28 mouse cellular contexts compared by ENCODE assay signal in the genomic region with DNA sequence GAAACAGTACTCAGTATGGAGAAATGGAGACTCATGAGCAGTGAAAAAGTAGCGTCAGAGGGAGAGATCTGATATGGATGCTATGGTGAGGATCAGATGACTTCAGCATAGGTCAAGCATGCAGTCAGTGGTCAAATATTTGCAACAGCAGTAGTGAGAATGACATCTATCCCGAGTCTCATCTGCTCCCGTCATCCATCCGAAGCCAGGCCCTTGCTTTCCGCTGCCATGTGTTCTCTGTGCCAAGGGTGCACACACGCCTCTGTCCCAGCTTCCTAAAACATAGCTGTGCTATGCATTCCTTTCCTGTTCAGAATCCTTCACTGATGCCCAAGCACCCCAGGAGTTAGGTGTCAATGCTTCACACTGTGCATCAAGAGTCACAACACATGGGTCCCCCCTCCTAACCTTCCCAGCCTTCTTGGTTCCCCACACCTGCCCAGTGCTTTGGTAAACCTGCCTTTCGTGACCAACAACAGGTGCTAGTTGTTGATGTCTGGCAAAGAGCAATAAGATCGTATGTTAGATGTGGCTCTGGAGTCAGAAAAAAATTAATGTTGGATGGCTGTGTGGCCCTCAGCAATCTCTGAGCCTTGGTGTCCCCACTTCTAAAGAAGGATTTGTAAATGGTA.
DNase-seq lines count a peak whose midpoint lies in the region; ATAC-seq and TF ChIP-seq lines count a peak whose summit lies in the region.
"Had no signal": no experiment of that assay in that cellular context is flagged by ENCODE, and none has a peak within 500 bp of the region (broad histone marks: within the 10 kb centered on the region; RNA-seq: fewer than 3 reads in every experiment).

No protein-coding gene starts in this region.

- peak; percentile 79 for DNase-seq in gastrocnemius, adult 2 months
- DNase-seq in gastrocnemius, postnatal 10 days, result no peak
- peak; percentile 33 for DNase-seq in gastrocnemius, postnatal 14 days
- DNase-seq in skeletal muscle tissue, adult 2 months (ENCODE audit: low read depth, low spot score), result peak; percentile 94
- DNase-seq in midbrain, postnatal 0 days (ENCODE audit: low spot score), result no peak
- no peak for DNase-seq in neural tube, embryonic 10.5 days (ENCODE audit: extremely low spot score, low spot score)
- DNase-seq: adrenal gland, adult 8-10 months; adrenal gland, postnatal 25 days; cerebellum, adult 11-12 months; cerebellum, adult 8-10 months; cerebellum, postnatal 36 days; embryo, embryonic 11 days; heart, adult 18-20 months; heart, postnatal 10 days; heart, postnatal 4 days; kidney, adult 18-20 months had no signal

- H3K4me2 ChIP-seq in embryonic facial prominence, embryonic 15.5 days (replicated peaks), result no peak overlapping the region
- no peak overlapping the region for H3K4me2 ChIP-seq in midbrain, postnatal 0 days (ENCODE audit: low read depth, low read length, poor library complexity, severe bottlenecking)
- H3K4me2 ChIP-seq: embryonic facial prominence, embryonic 12.5 days; forebrain, embryonic 13.5 days; heart, embryonic 12.5 days; heart, embryonic 15.5 days; hindbrain, embryonic 14.5 days had no signal

- no peaks in the 10 kb centered on the region for H3K9me3 ChIP-seq in embryonic facial prominence, embryonic 15.5 days (replicated peaks)
- no peaks in the 10 kb centered on the region for H3K9me3 ChIP-seq in midbrain, postnatal 0 days (ENCODE audit: low read length)
- H3K9me3 ChIP-seq: embryonic facial prominence, embryonic 12.5 days; forebrain, embryonic 10.5 days; forebrain, embryonic 13.5 days; heart, embryonic 12.5 days; heart, embryonic 15.5 days had no signal

- H3K27me3 ChIP-seq in embryonic facial prominence, embryonic 15.5 days, result no peaks in the 10 kb centered on the region
- no peaks in the 10 kb centered on the region for H3K27me3 ChIP-seq in midbrain, postnatal 0 days (ENCODE audit: insufficient read depth, low read length)
- H3K27me3 ChIP-seq: embryonic facial prominence, embryonic 12.5 days; forebrain, embryonic 13.5 days had no signal

- no peak overlapping the region for H3K4me3 ChIP-seq in gastrocnemius, adult 2 months
- H3K4me3 ChIP-seq in embryonic facial prominence, embryonic 15.5 days (replicated peaks), result no peak overlapping the region
- no peak overlapping the region for H3K4me3 ChIP-seq in midbrain, postnatal 0 days (ENCODE audit: low read depth, low read length)
- H3K4me3 ChIP-seq: embryonic facial prominence, embryonic 12.5 days; forebrain, embryonic 10.5 days; forebrain, embryonic 13.5 days; heart, embryonic 12.5 days; heart, embryonic 15.5 days had no signal

- 83% methylated on average over 8 of the region's 8 CpGs for WGBS in embryonic facial prominence, embryonic 15.5 days
- WGBS in midbrain, postnatal 0 days, result 92% methylated on average over 8 of the region's 8 CpGs

- no peaks in the 10 kb centered on the region for H3K36me3 ChIP-seq in embryonic facial prominence, embryonic 15.5 days
- no peaks in the 10 kb centered on the region for H3K36me3 ChIP-seq in midbrain, postnatal 0 days (ENCODE audit: insufficient read depth, low read length)
- H3K36me3 ChIP-seq: embryonic facial prominence, embryonic 12.5 days; forebrain, embryonic 10.5 days; heart, embryonic 12.5 days; heart, embryonic 15.5 days had no signal

- H3K4me1 ChIP-seq in embryonic facial prominence, embryonic 15.5 days, result 0 out of 2 replicates have a peak, but pooled peaks cover 5% of the 10 kb centered on the region
- no peaks in the 10 kb centered on the region for H3K4me1 ChIP-seq in midbrain, postnatal 0 days (ENCODE audit: insufficient read depth, low read length)
- H3K4me1 ChIP-seq: embryonic facial prominence, embryonic 12.5 days; forebrain, embryonic 10.5 days; forebrain, embryonic 13.5 days; heart, embryonic 12.5 days; heart, embryonic 15.5 days had no signal

- H3K9ac ChIP-seq in embryonic facial prominence, embryonic 15.5 days, result no peak overlapping the region
- H3K9ac ChIP-seq in midbrain, postnatal 0 days (replicated peaks; ENCODE audit: low read length, poor library complexity, severe bottlenecking), result no peak overlapping the region
- H3K9ac ChIP-seq: embryonic facial prominence, embryonic 12.5 days; forebrain, embryonic 13.5 days; heart, embryonic 12.5 days; heart, embryonic 15.5 days; hindbrain, embryonic 14.5 days had no signal

- intact Hi-C loops in gastrocnemius, adult 2 months (cut with DNase I), result loop anchor here (1.0 to 5.0 kb wide), 5 partner anchors 23 to 409 kb away; no protein-coding TSS in a partner anchor
- intact Hi-C loops in gastrocnemius, postnatal 14 days (cut with DNase I; ENCODE audit: low total_unique reads), result no loop called here

- no peak for TF ChIP-seq CTCF in gastrocnemius, adult 2 months (IDR thresholded peaks at IDR 0.05)
- TF ChIP-seq CTCF in midbrain, postnatal 0 days (IDR thresholded peaks at IDR 0.05), result no peak

- H3K27ac ChIP-seq in gastrocnemius, adult 2 months, result peak overlapping the region; percentile 96
- H3K27ac ChIP-seq in embryonic facial prominence, embryonic 15.5 days (replicated peaks), result no peak overlapping the region
- H3K27ac ChIP-seq in midbrain, postnatal 0 days (ENCODE audit: low read depth, low read length), result no peak overlapping the region
- H3K27ac ChIP-seq: embryonic facial prominence, embryonic 12.5 days; forebrain, embryonic 10.5 days; forebrain, embryonic 13.5 days; heart, embryonic 15.5 days; hindbrain, embryonic 14.5 days; hindbrain, postnatal 0 days had no signal

- ATAC-seq in embryonic facial prominence, embryonic 15.5 days (ENCODE audit: insufficient number of reproducible peaks, low FRiP score, low TSS enrichment, low read depth), result peak; percentile 34; the same call in 1 of the 2 replicates
- ATAC-seq in midbrain, postnatal 0 days (ENCODE audit: low FRiP score), result no peak
- ATAC-seq: activated CD4-positive, CD25-positive, alpha-beta regulatory T cell, adult 4 months; forebrain, embryonic 13.5 days; forebrain, embryonic 16.5 days; hindbrain, postnatal 0 days; inflammation-experienced regulatory T-cells, adult 6 months; intestine, embryonic 16.5 days had no signal

Comparison
In these comparisons a context has a peak if more than half of its experiments do, and no peak if none do; other contexts are left out.
1. DNase-seq: peak in gastrocnemius, adult 2 months (single experiment), gastrocnemius, postnatal 14 days (single experiment) and skeletal muscle tissue, adult 2 months (single experiment); none in gastrocnemius, postnatal 10 days (single experiment), midbrain, postnatal 0 days (single experiment) and neural tube, embryonic 10.5 days (single experiment).